Mouse (Mus musculus) liver, embryonic 16.5 days (tissue): ENCODE data around the gene Tmcc1. TPM values are rescaled to one million over a fixed set of nuclear protein-coding genes. Genes with fewer than 3 reads are reported as not detected.

Experiments used
- ATAC-seq: fragments of 200-750 bp; cut with Nextera tagmentation; 2 replicates; pipeline ENCODE4 v1.8.0; 2017; ENCODE audit warnings: low read depth, mild to moderate bottlenecking, moderate number of reproducible peaks, moderate library complexity
- H3K27ac ChIP-seq: fragments of 300-500 bp; sonication (generic); 2 replicates; pipeline ENCODE4 v1.5.1; 2014; ENCODE audit warnings: mild to moderate bottlenecking, low read length
- H3K27me3 ChIP-seq: fragments of 300-500 bp; sonication (generic); 2 replicates; pipeline ENCODE4 v1.6.1; 2014; ENCODE audit warnings: low read depth, low read length, mixed read lengths; ENCODE audit not compliant: control insufficient read depth, insufficient read depth
- H3K36me3 ChIP-seq: fragments of 300-500 bp; sonication (generic); 2 replicates; pipeline ENCODE4 v1.6.1; 2014; ENCODE audit warnings: mild to moderate bottlenecking; ENCODE audit not compliant: control insufficient read depth, insufficient read depth
- H3K4me1 ChIP-seq: fragments of 300-500 bp; sonication (generic); 2 replicates; pipeline ENCODE4 v1.6.1; 2014; ENCODE audit warnings: low read depth, low read length, mixed read lengths; ENCODE audit not compliant: control insufficient read depth
- H3K4me2 ChIP-seq: fragments of 300-500 bp; sonication (generic); 2 replicates; pipeline ENCODE4 v1.6.1; 2014; ENCODE audit warnings: low read depth, low read length, mixed read lengths
- H3K4me3 ChIP-seq: fragments of 300-500 bp; sonication (generic); 2 replicates; pipeline ENCODE4 v1.5.1; 2014; ENCODE audit warnings: low read depth, mild to moderate bottlenecking, low read length
- H3K9ac ChIP-seq: fragments of 300-500 bp; sonication (generic); 2 replicates; pipeline ENCODE4 v1.6.1; 2014; ENCODE audit warnings: low read depth, low read length
- H3K9me3 ChIP-seq: fragments of 300-500 bp; sonication (generic); replicated peaks from 2 replicates; pipeline ENCODE4 v1.6.1; 2016; ENCODE audit warnings: low read length; ENCODE audit not compliant: control insufficient read depth
- WGBS: fragments of 180-500 bp; shearing (Covaris S2); extraction: QIAGEN DNeasy Blood & Tissue Kit; methylation state at CpG from one replicate; pipeline ENCODE4 v1.1.7; 2014; ENCODE audit not compliant: insufficient replicate concordance; 5-methylcytosine and 5-hydroxymethylcytosine counted together
- polyA plus RNA-seq: library from polyadenylated mRNA; unstranded; fragments of >200 nt; fragmentation: Nextera tagmentation; extraction: Ambion mirVana; gene quantifications from 2 replicates; pipeline ENCODE4 v1.2.1, GENCODE M21; 2015

The Tmcc1 gene
- polyA plus RNA-seq, 1 experiment from 2014 or later: 3.6 TPM

DNA sequence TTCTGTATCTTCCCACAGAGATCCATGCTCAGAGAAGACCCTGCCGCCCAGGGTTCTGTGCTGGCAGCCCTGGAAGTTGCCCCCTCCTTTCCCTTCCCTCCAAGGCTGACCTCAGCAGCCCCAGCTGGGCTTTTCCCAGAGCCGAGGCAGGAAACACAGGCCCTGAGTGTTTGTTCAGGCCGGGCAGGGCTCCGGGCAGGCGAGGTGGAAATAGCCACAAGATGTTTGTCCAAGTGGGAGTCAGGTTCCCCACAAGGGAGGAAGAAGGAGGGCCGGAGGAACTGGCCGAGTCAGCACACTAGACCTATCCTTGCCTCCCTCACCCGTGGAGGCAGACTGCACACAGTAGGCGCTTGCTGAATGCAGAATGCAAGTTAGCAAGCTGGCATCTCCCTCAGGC is 186.6 kb downstream of the Tmcc1 start:
- Histone ChIP-seq H3K4me2 (no peak overlapping the region), H3K9ac (no peak overlapping the region)
- ATAC-seq: peak; percentile 12; the same call in 1 of the 2 replicates

DNA sequence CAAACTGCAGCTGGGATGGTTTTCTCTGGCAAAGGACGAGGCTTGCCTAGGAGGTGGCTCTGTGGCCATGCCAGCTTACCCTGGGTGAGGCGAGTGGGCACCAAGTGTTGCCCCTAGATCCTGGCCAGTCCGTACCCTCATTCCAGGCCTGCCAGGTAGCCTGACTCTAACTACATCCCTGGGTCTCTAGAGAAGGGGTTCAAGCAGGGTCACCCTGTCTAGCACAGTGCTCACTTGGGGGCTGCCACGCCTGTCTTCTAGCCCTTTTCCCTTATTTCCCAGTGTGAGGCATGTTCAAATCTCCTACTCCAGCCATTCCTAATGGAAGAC is 187.4 kb downstream of the Tmcc1 start:
- Histone ChIP-seq H3K4me3 (no peak overlapping the region), H3K9ac (no peak overlapping the region), H3K27ac (0 out of 2 replicates have a peak overlapping the region, but pooled peaks have one; percentile 32), H3K9me3 (no peaks in the 10 kb centered on the region), H3K4me2 (no peak overlapping the region), H3K27me3 (no peaks in the 10 kb centered on the region), H3K36me3 (no peaks in the 10 kb centered on the region), H3K4me1 (peaks cover 8% of the 10 kb centered on the region; the same call in 1 of the 2 replicates)
- 54% methylated on average over 4 of the region's 4 CpGs for WGBS
- ATAC-seq: no peak

More for the DNA sequence above, 186.6 kb downstream of the Tmcc1 start:
- 23% methylated on average over 9 of the region's 9 CpGs for WGBS
- H3K27ac ChIP-seq: no peak overlapping the region
- no peak overlapping the region for H3K4me3 ChIP-seq
- H3K4me1 ChIP-seq: peaks cover 8% of the 10 kb centered on the region; the same call in 1 of the 2 replicates
- no peaks in the 10 kb centered on the region for H3K36me3 ChIP-seq
- H3K27me3 ChIP-seq: no peaks in the 10 kb centered on the region
- no peaks in the 10 kb centered on the region for H3K9me3 ChIP-seq

GRCm38 (mm10) chr6:116005275-116005958 is 187.9 kb downstream of the Tmcc1 start:
- H3K27ac ChIP-seq: 0 out of 2 replicates have a peak overlapping the region, but pooled peaks have one; percentile 1
- no peak overlapping the region for H3K4me2 ChIP-seq
- WGBS: 63% methylated on average over 17 of the region's 17 CpGs
- H3K9ac ChIP-seq: no peak overlapping the region
- H3K9me3 ChIP-seq: no peaks in the 10 kb centered on the region
- H3K27me3 ChIP-seq: no peaks in the 10 kb centered on the region
- H3K4me3 ChIP-seq: no peak overlapping the region
- no peak for ATAC-seq
- H3K36me3 ChIP-seq: no peaks in the 10 kb centered on the region
- H3K4me1 ChIP-seq: peaks cover 8% of the 10 kb centered on the region; the same call in 1 of the 2 replicates

GRCm38 (mm10) chr6:116004716-116005115 is 188.6 kb downstream of the Tmcc1 start:
- Histone ChIP-seq H3K27ac (peak overlapping the region; percentile 10; the same call in 1 of the 2 replicates), H3K9me3 (no peaks in the 10 kb centered on the region), H3K4me3 (no peak overlapping the region), H3K27me3 (no peaks in the 10 kb centered on the region), H3K4me1 (peaks cover 8% of the 10 kb centered on the region; the same call in 1 of the 2 replicates), H3K9ac (no peak overlapping the region), H3K36me3 (no peaks in the 10 kb centered on the region), H3K4me2 (no peak overlapping the region)
- 68% methylated on average over 6 of the region's 6 CpGs for WGBS
- no peak for ATAC-seq

DNA sequence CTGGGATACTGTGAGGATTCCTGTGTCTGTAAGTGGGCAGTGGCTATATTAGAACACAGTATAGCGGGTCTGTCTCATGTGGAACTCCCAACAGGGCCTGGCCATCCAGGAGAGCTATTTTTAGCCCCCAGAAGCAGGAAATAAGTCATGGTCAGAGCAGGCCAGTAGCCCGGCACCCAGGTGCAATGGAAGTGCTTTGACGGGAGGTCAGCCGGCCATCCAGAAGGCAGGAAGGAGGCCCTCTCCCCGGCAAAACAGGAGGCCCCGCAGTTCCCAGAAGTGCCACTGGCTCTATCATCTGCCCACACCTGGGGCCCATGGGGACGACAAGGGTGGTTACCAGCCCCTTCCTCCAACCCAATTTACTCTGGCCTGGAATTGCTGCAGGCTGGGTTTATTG is 189.2 kb downstream of the Tmcc1 start:
- WGBS: 15% methylated on average over 7 of the region's 7 CpGs
- H3K36me3 ChIP-seq: no peaks in the 10 kb centered on the region
- peak overlapping the region; percentile 38 for H3K27ac ChIP-seq
- no peak overlapping the region for H3K4me2 ChIP-seq
- H3K4me1 ChIP-seq: peaks cover 8% of the 10 kb centered on the region; the same call in 1 of the 2 replicates
- no peaks in the 10 kb centered on the region for H3K27me3 ChIP-seq
- H3K9me3 ChIP-seq: no peaks in the 10 kb centered on the region
- no peak overlapping the region for H3K9ac ChIP-seq
- ATAC-seq: no peak
- no peak overlapping the region for H3K4me3 ChIP-seq

- Histone ChIP-seq H3K27me3 (no peaks in the 10 kb centered on the region), H3K36me3 (no peaks in the 10 kb centered on the region), H3K9ac (no peak overlapping the region), H3K4me1 (peaks cover 8% of the 10 kb centered on the region; the same call in 1 of the 2 replicates), H3K4me2 (no peak overlapping the region), H3K9me3 (no peaks in the 10 kb centered on the region), H3K27ac (peak overlapping the region; percentile 38), H3K4me3 (no peak overlapping the region)
- 15% methylated on average over 5 of the region's 5 CpGs for WGBS
- no peak for ATAC-seq
Measured at GRCm38 (mm10) chr6:116003516-116003915, 189.8 kb downstream of the Tmcc1 start.

DNA sequence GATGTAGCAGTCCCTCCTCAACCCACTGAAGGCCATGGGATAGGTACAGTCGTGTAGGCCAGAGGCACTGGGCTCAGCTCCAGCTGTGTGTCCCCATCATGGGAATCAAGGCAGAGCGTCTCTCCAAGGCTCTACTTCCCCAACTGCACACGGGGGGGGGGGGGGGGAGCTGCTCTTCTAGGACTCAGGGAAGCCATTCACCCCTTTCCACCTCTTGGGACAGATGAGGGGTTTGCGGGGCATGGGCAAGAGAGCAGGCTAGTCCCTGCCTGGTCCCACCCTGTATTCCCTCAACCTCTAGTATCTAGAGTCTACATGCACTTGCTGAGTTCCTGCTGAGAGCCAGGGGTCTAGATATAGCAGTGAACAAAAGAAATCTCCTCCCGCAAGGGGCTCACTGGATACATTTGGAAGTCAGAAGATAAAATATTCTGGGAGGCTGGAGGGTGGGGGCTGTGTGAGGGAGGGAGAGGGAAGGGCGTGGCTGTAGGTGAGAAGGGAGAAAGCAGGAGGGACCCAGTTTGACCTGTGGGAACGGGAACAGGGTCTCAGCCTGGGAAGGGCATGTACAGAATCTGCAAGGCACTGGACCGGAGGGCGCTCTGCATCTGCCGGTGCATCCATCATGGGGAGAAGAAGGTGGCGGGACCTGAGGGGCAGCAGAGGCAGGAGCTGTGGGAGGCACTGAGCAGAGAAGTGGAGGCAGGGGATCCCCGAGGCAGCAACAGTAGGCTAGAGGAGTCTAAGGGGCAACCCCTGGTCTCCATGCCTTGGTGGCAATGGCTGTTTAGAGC is 190.8 kb downstream of the Tmcc1 start:
- no peak overlapping the region for H3K27ac ChIP-seq
- ATAC-seq: no peak

DNA sequence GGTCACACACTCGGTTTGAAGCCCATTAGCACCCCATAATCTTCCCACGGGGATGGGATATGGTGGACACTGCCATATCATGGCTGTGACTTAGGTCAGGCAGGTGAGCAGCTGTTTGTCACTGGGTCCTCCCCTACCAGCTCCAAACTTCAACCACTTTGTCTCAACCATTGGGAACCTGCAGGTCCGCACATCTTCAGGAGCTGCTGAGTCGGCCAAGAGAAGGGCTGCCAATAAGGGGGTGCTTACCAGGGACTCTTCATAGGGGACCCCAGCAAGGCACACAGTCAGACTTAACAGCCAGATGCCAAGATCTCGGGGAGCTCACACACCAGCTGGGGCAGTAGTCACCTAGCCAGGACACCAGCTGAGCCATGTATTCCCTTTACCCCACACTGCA is 192.4 kb downstream of the Tmcc1 start:
- no peak overlapping the region for H3K4me2 ChIP-seq
- no peak overlapping the region for H3K27ac ChIP-seq
- no peak overlapping the region for H3K9ac ChIP-seq
- H3K36me3 ChIP-seq: no peaks in the 10 kb centered on the region
- no peaks in the 10 kb centered on the region; the same call in 1 of the 2 replicates for H3K27me3 ChIP-seq
- H3K9me3 ChIP-seq: no peaks in the 10 kb centered on the region
- H3K4me3 ChIP-seq: no peak overlapping the region
- 66% methylated on average over 5 of the region's 5 CpGs for WGBS
- ATAC-seq: no peak
- H3K4me1 ChIP-seq: peaks cover 8% of the 10 kb centered on the region; the same call in 1 of the 2 replicates

More for the DNA sequence above, 190.8 kb downstream of the Tmcc1 start:
- Histone ChIP-seq H3K4me3 (no peak overlapping the region), H3K36me3 (no peaks in the 10 kb centered on the region), H3K27me3 (no peaks in the 10 kb centered on the region), H3K4me2 (no peak overlapping the region), H3K4me1 (peaks cover 8% of the 10 kb centered on the region; the same call in 1 of the 2 replicates), H3K9ac (no peak overlapping the region), H3K9me3 (no peaks in the 10 kb centered on the region)
- WGBS: 58% methylated on average over 11 of the region's 12 CpGs

DNA sequence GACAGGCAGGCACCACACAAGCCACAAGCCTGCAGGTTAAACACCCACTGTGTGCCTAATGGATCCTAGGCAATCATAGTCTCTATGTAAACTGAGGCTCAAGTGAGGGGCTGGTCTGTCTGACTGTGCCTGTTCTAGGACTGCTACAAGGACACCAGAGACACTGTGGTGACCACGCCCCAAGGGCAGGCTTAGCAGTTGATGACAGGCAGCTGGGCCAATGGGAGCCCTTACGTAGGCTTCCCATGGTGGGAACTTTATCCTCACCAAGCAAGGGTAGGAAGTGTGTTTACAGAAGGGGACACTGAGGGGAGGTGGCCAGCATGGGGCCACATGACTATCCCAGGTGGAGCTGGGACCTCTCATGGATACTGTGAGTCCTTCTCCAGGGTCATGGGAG is 194.1 kb downstream of the Tmcc1 start:
- 60% methylated on average over 2 of the region's 2 CpGs for WGBS
- H3K36me3 ChIP-seq: no peaks in the 10 kb centered on the region
- no peak for ATAC-seq
- H3K4me1 ChIP-seq: peaks cover 15% of the 10 kb centered on the region; the same call in 1 of the 2 replicates
- no peak overlapping the region for H3K4me2 ChIP-seq
- H3K9ac ChIP-seq: no peak overlapping the region
- H3K4me3 ChIP-seq: no peak overlapping the region
- H3K27me3 ChIP-seq: peaks cover 14% of the 10 kb centered on the region
- no peaks in the 10 kb centered on the region for H3K9me3 ChIP-seq
- H3K27ac ChIP-seq: no peak overlapping the region
